Mouse (Mus musculus) heart, adult 2 months (tissue): ENCODE measurements around the gene Ces1d.

Experiments used
- CTCF ChIP-seq: fragments of 200-600 bp; IDR thresholded peaks from 2 replicates; pipeline ENCODE4 v1.8.1; 2022; ENCODE audit warnings: antibody characterized with exemption, mild to moderate bottlenecking, moderate library complexity
- POLR2A ChIP-seq: fragments of 200-500 bp; IDR thresholded peaks from 2 replicates; pipeline ENCODE4 v1.6.1; 2011; ENCODE audit warnings: mild to moderate bottlenecking, low read depth, low read length, control low read depth; ENCODE audit not compliant: insufficient read depth

DNA sequence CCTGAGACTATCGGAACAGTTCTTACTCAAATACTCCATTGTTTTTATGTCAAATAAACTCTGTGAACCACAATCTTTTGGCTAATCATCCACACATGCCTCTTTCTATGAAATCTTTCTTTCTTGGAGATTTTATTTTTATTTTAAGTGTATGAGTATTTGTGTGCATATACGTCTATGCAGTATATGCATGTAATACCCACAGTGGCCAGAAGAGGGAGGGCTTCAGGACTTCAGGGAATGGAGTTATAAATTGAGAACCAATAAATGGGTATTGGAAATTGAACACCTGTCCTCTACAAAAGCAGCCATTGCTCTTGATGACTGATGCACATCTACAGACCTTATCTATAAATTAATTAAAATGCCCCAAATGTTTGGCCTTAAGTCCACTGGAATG is 65.4 kb downstream of the Ces1d start:
- TF ChIP-seq CTCF: peak; percentile 37
- no peak for TF ChIP-seq POLR2A
